Mouse (Mus musculus): ENCODE results near the gene Gm37240.

- no peak for TF ChIP-seq ZNF384 (IDR thresholded peaks at IDR 0.05; ENCODE audit: low read depth, low read length)
- no peak for TF ChIP-seq CHD2 (IDR thresholded peaks at IDR 0.05; ENCODE audit: low read depth, low read length)
- no peak for TF ChIP-seq HCFC1 (IDR thresholded peaks at IDR 0.05; ENCODE audit: borderline replicate concordance, insufficient read depth, low read length)
- no peak for TF ChIP-seq ZC3H11A (IDR thresholded peaks at IDR 0.05; ENCODE audit: borderline replicate concordance, low read depth, low read length)
Observed at GRCm38 (mm10) chr3:84692647-84693199, 1194.6 kb downstream of the Gm37240 start.

All from ES-E14 (cell line).